Mouse (Mus musculus) heart, adult 2 months (tissue): ENCODE measurements around the gene Arid5b.

Experiments used
- CTCF ChIP-seq: fragments of 200-600 bp; IDR thresholded peaks from 2 replicates; pipeline ENCODE4 v1.8.1; 2022; ENCODE audit warnings: antibody characterized with exemption, mild to moderate bottlenecking, moderate library complexity
- EP300 ChIP-seq: fragments of 200-500 bp; IDR thresholded peaks from 2 replicates; pipeline ENCODE4 v1.6.1; 2011; ENCODE audit warnings: low read depth, low read length, control low read depth; ENCODE audit not compliant: insufficient read depth
- POLR2A ChIP-seq: fragments of 200-500 bp; IDR thresholded peaks from 2 replicates; pipeline ENCODE4 v1.6.1; 2011; ENCODE audit warnings: mild to moderate bottlenecking, low read depth, low read length, control low read depth; ENCODE audit not compliant: insufficient read depth

- TF ChIP-seq POLR2A (no peak), EP300 (no peak), CTCF (no peak)
These were observed 148.9 kb downstream of the Arid5b start for GRCm38 (mm10) chr10:68129651-68130050.
